Mouse (Mus musculus) ovary, postnatal 14 days (tissue): ENCODE data around the gene Dixdc1.
"Not testable (repeated sequence)": the region's sequence is repeated elsewhere in the genome, so short reads cannot be mapped to it uniquely, and the experiment has no call there.

ENCODE experiments used
- DNase-seq: peaks from one replicate; pipeline ENCODE4 v3.0.0; 2022; ENCODE audit warnings: low spot score

Gene Dixdc1

GRCm38 (mm10) chr9:50646826-50647370 lies 92.4 kb downstream of the Dixdc1 start:
- DNase-seq: no peak

DNA sequence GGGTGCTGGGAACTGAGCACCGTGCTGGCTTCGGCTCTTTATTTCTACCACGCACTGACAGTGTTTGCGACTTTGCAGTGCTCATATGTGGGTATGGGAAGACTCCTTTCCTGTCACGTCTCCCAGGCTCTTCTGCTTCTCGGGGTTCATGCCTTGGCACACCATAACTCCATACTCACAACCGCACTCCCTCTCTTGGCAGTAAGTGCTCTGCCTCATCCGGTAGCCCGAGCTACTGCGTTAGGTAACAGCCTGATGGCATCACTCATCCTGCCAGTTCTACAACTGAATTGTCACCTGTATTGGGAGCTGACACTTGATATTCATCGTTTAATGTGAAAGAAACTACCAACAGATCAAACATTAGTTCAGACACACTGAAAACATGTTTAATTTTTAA lies 105.0 kb downstream of the Dixdc1 start:
- DNase-seq: no peak

- DNase-seq: no peak
Observed at GRCm38 (mm10) chr9:50633059-50633458, 106.3 kb downstream of the Dixdc1 start.

DNA sequence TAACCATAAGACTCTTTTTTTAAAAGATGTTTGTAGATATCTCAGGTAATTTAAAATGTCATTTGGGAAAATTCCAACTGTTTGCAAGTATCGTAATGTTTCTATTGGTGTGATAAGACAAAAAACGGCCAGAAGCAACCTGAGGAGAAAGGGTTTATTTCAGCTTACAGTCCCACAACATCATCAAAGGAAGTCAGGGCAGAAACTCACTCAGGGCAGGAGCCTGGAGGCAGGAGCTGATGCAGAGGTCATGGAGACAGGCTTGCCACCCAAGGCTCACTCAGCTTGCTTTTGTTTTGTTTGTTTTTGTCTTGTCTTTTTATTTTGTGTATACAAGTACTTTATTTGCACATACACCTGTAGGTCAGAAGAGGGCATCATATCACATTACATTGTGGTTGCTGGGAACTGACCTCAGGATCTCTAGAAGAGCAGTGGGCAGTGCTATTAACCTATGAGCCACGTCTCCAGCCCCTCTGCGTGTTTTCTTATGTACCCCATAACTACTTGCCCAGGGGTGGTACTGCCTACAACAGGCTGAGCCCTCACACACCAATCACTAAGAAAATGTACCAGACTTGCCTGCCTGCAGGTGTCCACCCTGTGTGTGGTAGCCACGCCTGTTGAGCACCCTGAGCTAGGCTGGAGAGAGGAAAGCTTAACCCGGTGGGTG lies 107.2 kb downstream of the Dixdc1 start:
- no peak for DNase-seq

- DNase-seq: not testable (repeated sequence)
Observed at GRCm38 (mm10) chr9:50630903-50631302, 108.4 kb downstream of the Dixdc1 start.

DNA sequence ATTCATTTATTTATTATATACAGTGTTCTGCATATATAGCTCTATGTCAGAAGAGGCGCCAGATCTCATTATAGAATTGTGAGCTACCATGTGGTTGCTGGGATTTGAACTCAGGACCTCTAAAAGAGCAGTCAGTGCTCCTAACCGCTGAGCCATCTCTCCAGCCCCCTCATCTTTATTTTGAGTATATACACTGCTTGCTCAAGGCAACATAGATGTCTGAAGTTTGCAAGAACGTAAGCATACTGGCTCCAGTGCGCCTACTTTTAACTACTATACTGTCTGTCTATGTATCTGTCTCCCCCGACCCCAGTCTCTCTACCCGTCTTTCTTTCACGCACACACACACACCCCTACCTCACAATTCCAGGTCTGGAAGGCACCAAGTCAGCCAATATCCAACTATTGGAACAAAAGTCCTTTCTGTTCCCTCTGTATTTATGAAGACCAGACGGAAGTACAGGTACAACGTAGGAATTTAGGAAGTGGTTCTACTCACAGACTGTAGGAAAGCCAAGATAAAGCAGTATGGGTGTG lies 121.5 kb downstream of the Dixdc1 start:
- DNase-seq: no peak

DNA sequence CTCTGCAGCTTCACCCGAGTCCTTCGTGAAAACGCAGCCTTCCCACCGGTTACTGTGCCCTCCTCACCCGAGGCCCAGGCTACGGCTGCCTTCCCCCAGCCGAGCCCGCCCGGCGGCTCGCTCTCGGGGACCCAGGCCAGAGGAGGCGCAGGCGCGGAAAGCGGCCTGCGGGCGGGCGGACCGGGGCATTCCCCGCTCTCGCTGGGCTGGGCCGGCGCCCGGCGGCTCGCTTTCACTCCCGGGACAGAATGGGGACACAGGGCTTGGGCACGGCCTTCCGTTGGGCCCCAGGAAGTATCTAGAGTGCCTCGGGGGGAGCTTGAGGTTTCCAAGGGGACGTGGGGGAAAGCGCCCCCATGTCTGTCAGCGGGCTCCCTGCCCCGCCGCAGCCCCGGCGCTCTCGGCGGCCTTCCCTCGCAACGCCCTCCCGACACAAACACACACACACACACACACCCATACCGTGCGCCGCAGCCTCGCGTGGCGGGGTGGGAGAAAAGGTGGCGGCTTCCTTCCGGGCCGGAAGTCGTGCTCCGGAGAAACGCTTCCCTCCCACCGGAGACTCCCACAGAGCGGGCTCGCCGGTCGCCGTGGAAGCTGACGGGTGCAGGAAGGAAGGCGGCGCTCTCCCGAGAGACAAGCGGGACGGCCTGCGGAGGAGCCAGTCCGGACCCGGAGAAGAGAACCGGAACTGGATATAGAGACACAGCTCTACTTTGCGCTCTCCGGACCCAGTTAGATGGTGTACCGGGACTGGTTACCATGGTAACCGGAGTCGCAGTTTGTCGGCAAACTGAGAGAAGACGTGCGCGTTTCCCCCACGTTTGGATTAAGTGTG lies 122.3 kb downstream of the Dixdc1 start, which contains the start of the genes Pih1d2 and Nkapd1:
Gene Pih1d2 (plus strand): TSS at position 556 of the 838 bp plus-strand sequence.
Gene Nkapd1 (minus strand): TSS at position 699 of the 838 bp plus-strand sequence.
- peak; percentile 94 for DNase-seq

- DNase-seq: no peak
Observed at GRCm38 (mm10) chr9:50616161-50616560, 123.2 kb downstream of the Dixdc1 start.
